Mouse (Mus musculus) left cerebral cortex, postnatal 10 days (tissue): ENCODE measurements around the gene Cnp. TPM values are rescaled to one million over a fixed set of nuclear protein-coding genes. Genes with fewer than 3 reads are reported as not detected.
A peak's percentile ranks its signal among the peaks of the same experiment; 100 is the strongest.
"Not testable (repeated sequence)": the region's sequence is repeated elsewhere in the genome, so short reads cannot be mapped to it uniquely, and the experiment has no call there.

Source experiments
- DNase-seq, 2 experiments: peaks; one replicate each; pipeline ENCODE4 v3.0.0; 2021 to 2022; ENCODE audit warnings: low spot score in 2 of 2, mixed read lengths in 1 of 2; ENCODE audit errors: extremely low spot score in 1 of 2
- intact Hi-C: fragments of 180-260 bp; cut with DNase I; formaldehyde crosslinking; loops from one replicate; pipeline ENCODE4 v1.15.1; 2025
- total RNA-seq, 2 experiments: library from RNA; stranded (reverse); gene quantifications; 2 replicates each; pipeline ENCODE4 v1.2.3; 2021

The Cnp gene
- total RNA-seq, 2 experiments from 2014 or later: 73.3 to 104 TPM

DNA sequence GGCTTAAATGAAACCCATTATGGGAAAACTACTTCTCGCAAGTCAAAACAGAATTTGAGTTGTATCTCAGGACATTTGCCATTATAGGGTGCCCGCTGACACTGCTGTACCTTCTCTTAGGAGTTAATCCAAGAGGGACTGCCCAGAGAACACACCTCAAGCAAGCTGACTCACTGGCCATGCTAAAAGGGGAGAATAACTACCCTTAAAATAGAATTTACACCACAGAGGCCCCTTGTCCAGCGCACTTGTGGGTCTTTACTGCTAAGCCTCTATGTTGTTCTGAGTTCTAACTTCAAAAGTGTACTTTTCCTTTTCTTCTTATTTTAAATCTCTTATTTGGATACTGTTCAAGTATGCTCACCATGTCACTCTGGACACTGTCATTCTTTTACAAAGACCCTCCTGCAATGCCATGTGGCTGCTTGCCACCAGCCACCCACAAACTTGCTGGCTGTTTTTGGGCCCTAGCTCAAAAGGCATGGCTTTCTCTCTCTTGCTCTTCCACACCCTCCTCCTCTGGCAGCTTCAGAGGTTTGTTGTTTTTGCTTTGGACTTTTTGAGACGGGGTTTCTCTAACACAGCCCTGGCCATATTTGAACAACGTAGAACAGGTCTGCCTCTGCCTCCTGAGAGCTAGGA, 34.8 kb downstream of the Cnp start:
- DNase-seq: no peak
- intact Hi-C loops: no loop called here

- DNase-seq: no peak
- intact Hi-C loops: loop anchor here (5.0 kb wide), 1 partner anchor 38 kb away; the partner anchor contains the start of gene Cnp
These were observed 35.4 kb downstream of the Cnp start for GRCm38 (mm10) chr11:100609997-100610680.

GRCm38 (mm10) chr11:100611627-100612026, 36.9 kb downstream of the Cnp start:
- no peak for DNase-seq
- intact Hi-C loops: loop anchor here (5.0 kb wide), 1 partner anchor 39 kb away; the partner anchor contains the start of gene Cnp

DNA sequence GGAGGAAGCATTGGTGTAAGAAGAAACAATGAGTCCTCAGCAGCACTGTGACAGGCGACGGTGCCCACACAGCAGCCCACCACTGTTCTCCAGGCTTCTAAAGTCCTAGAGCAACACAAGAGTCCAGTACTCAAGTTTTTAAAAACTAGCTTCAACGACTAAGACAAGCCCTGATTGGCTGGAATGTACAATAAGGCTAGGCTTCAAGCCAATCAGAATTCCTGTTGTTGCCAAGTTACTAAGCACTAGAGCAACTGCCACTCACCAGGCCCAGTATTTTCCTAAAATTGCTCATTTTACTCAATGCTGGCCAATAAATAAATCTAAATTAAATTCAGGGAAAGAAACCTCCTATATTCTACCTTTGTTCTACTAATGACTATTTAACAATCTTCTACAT, 38.5 kb downstream of the Cnp start:
- intact Hi-C loops: loop anchor here (5.0 kb wide), 1 partner anchor 41 kb away; the partner anchor contains the start of gene Cnp
- DNase-seq: no peak

GRCm38 (mm10) chr11:100616332-100616731, 41.6 kb downstream of the Cnp start:
- no peak for DNase-seq
- intact Hi-C loops: no loop called here

DNA sequence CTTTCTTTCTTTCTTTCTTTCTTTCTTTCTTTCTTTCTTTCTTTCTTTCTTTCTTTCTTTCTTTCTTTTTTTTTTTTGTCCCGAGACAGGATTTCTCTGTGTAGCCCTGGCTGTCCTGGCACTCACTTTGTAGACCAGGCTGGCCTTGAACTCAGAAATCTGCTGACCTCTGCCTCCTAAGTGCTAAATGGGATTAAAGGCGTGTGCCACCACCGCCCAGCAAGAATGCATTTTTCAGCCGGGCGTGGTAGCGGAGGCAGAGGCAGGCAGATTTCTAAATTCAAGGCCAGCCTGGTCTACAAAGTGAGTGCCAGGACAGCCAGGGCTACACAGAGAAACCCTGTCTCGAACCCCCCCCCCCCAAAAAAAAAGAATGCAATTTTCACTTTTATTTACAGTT, 42.1 kb downstream of the Cnp start:
- intact Hi-C loops: not testable (repeated sequence)

DNA sequence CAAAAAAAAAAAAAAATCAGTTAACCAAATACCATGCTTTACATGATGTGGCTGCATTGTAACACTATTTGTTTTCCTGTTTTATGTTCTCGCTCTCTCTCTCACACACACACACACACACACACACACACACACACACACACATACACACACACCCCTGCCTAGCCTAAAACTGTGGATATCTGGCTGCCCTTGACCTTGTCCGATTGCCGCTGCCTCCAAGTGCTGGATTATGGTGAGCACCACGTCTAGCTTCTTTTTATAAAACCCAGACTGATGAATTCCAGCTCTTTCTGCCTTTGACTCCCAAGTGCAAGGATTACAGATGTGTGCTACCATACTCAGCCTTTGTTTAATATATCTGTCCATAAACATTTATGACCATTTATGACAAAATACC, 42.8 kb downstream of the Cnp start:
- DNase-seq: no peak
- intact Hi-C loops: no loop called here

More for the DNA sequence above, 42.1 kb downstream of the Cnp start:
- DNase-seq: not testable (repeated sequence)

- peak; percentile 34 to 85 for DNase-seq
- intact Hi-C loops: no loop called here
These were observed 44.2 kb downstream of the Cnp start, which contains the start of gene Nkiras2 for GRCm38 (mm10) chr11:100618761-100619484. Gene Nkiras2, plus strand, starts transcription at chr11:100619244.

DNA sequence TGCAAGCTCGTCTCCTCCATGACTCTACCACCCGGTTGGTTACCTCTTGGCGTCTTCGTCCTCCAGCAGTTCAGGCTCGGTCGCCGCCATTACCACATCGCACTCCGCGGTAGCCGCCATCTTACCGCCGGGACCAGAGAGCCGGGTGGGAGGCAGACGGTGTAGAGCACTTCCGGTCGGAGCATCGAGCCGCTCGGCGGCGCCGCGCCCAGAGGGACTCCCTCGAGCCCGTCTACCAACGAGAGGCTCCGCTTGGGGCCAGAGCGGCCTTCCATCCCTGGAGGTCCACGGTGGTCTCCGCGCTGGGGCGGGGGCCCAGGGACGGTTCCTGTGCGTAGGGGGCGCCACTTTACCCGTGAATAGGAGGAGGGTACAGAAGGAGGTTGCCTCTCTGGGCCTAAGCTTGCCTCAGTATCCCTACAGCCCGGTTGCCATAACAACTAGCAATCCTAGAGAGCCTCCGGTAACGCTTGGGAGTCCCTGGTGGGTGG, 44.8 kb downstream of the Cnp start:
- peak; percentile 97 to 98 for DNase-seq
- intact Hi-C loops: no loop called here

- DNase-seq: peak in 1 of 2 experiments; percentile 53
These were observed 45.3 kb downstream of the Cnp start, which contains the start of gene Dnajc7 for GRCm38 (mm10) chr11:100619982-100620381. Gene Dnajc7, minus strand, starts transcription at chr11:100620168.

GRCm38 (mm10) chr11:100622714-100623113, 48.0 kb downstream of the Cnp start:
- DNase-seq: peak; percentile 93 to 97
- intact Hi-C loops: no loop called here

More at GRCm38 (mm10) chr11:100619982-100620381, 45.3 kb downstream of the Cnp start, which contains the start of gene Dnajc7:
- intact Hi-C loops: no loop called here

GRCm38 (mm10) chr11:100623867-100624266, 49.2 kb downstream of the Cnp start:
- intact Hi-C loops: no loop called here
- DNase-seq: peak in 1 of 2 experiments; percentile 72

- intact Hi-C loops: loop anchor here (2.0 kb wide), 1 partner anchor 69 kb away; no protein-coding TSS in a partner anchor
- DNase-seq: no peak
These were observed 51.3 kb downstream of the Cnp start for GRCm38 (mm10) chr11:100625754-100626700.

- peak; percentile 44 to 81 for DNase-seq
- intact Hi-C loops: loop anchor here (2.0 kb wide), 1 partner anchor 68 kb away; no protein-coding TSS in a partner anchor
These were observed 52.0 kb downstream of the Cnp start for GRCm38 (mm10) chr11:100626701-100627195.

DNA sequence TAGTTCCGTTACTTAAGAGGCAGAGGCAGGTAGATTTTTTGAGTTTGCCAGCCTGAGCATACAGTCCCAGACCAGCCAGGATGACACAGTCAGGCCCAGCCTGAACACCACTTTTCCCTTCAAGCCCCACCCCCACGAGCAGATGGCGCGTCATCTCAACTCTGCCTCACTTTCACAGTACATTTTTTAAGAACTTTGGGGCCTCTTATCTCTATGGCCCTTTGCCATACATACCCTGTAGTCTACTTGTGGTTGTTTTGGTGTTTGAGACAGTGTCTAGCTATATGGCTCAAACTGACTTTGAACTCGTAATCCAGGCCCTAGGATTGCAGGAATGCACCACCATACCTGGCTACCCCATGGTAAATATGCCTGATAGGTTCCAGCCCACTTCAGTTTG, 53.4 kb downstream of the Cnp start:
- DNase-seq: no peak
- intact Hi-C loops: no loop called here

- intact Hi-C loops: no loop called here
These were observed 54.2 kb downstream of the Cnp start for GRCm38 (mm10) chr11:100628862-100629352.

DNA sequence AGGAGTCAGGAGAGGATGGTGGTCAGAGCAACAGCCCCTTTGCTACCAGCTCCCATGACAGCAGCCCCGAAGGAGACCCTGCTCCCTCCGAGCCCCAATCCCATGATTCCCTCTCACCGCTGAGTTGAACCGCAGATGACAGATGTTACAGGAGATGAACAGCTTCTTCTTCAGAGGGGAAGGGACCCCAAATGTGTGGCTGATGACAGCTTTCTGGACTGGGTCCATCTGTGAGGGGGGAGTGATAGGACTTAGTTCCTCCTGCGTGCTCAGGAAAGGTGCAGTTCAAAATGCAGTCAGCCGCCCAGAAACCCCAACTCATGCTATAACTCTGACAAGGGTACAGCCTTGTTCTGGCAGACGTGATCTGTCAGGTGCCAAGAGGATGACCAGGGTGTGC, 59.8 kb downstream of the Cnp start:
- no peak for DNase-seq
- intact Hi-C loops: no loop called here

More at GRCm38 (mm10) chr11:100628862-100629352, 54.2 kb downstream of the Cnp start:
- DNase-seq: peak in 1 of 2 experiments; percentile 55
